Mouse (Mus musculus): ENCODE data around the gene Gna13. TPM values are rescaled to one million over a fixed set of nuclear protein-coding genes. Genes with fewer than 3 reads are reported as not detected.

Gene Gna13
- total RNA-seq, 2 experiments from 2014 or later: 45.7 to 48.7 TPM

GRCm38 (mm10) chr11:109347242-109347959, 15.2 kb upstream of the Gna13 start:
- peak; percentile 93 to 95 for DNase-seq

GRCm38 (mm10) chr11:109348408-109348807, 14.2 kb upstream of the Gna13 start:
- intact Hi-C loops (cut with DNase I): no loop called here
- no peak for DNase-seq

More at GRCm38 (mm10) chr11:109347242-109347959, 15.2 kb upstream of the Gna13 start:
- intact Hi-C loops (cut with DNase I): loop anchor here (2.0 kb wide), 1 partner anchor 13 kb away; no protein-coding TSS in a partner anchor

GRCm38 (mm10) chr11:109349652-109350316, 12.8 kb upstream of the Gna13 start:
- intact Hi-C loops (cut with DNase I): no loop called here
- DNase-seq: no peak

- no peak for DNase-seq
- intact Hi-C loops (cut with DNase I): no loop called here
Measured at GRCm38 (mm10) chr11:109350317-109350714, 12.3 kb upstream of the Gna13 start.

GRCm38 (mm10) chr11:109351489-109351888, 11.1 kb upstream of the Gna13 start:
- intact Hi-C loops (cut with DNase I): no loop called here
- no peak for DNase-seq

GRCm38 (mm10) chr11:109353391-109354235, 9.0 kb upstream of the Gna13 start:
- intact Hi-C loops (cut with DNase I): no loop called here
- DNase-seq: no peak

GRCm38 (mm10) chr11:109354236-109354613, 8.4 kb upstream of the Gna13 start:
- DNase-seq: no peak
- intact Hi-C loops (cut with DNase I): no loop called here

GRCm38 (mm10) chr11:109355771-109356388, 6.8 kb upstream of the Gna13 start:
- intact Hi-C loops (cut with DNase I): no loop called here
- peak; percentile 66 to 69 for DNase-seq

- intact Hi-C loops (cut with DNase I): no loop called here
- DNase-seq: peak; percentile 62 to 69
Measured at GRCm38 (mm10) chr11:109357171-109357570, 5.5 kb upstream of the Gna13 start.

- intact Hi-C loops (cut with DNase I): no loop called here
- peak in 1 of 2 experiments; percentile 42 for DNase-seq
Measured at GRCm38 (mm10) chr11:109358549-109358948, 4.1 kb upstream of the Gna13 start.

GRCm38 (mm10) chr11:109359043-109359752, 3.4 kb upstream of the Gna13 start:
- DNase-seq: no peak
- intact Hi-C loops (cut with DNase I): no loop called here

- intact Hi-C loops (cut with DNase I): loop anchor here (2.0 kb wide), 1 partner anchor 13 kb away; no protein-coding TSS in a partner anchor
- no peak for DNase-seq
Measured at GRCm38 (mm10) chr11:109360102-109360501, 2.5 kb upstream of the Gna13 start.

GRCm38 (mm10) chr11:109360581-109361040, 2.0 kb upstream of the Gna13 start:
- DNase-seq: peak in 1 of 2 experiments; percentile 58
- intact Hi-C loops (cut with DNase I): loop anchor here (2.0 kb wide), 1 partner anchor 14 kb away; no protein-coding TSS in a partner anchor

- intact Hi-C loops (cut with DNase I): loop anchor here (2.0 kb wide), 1 partner anchor 14 kb away; no protein-coding TSS in a partner anchor
- no peak for DNase-seq
Measured at GRCm38 (mm10) chr11:109361241-109361630, 1.4 kb upstream of the Gna13 start.

- intact Hi-C loops (cut with DNase I): loop anchor here (2.0 kb wide), 2 partner anchors 15 to 31 kb away; no protein-coding TSS in a partner anchor
- peak; percentile 65 to 68 for DNase-seq
Measured at GRCm38 (mm10) chr11:109361631-109362462, 784 bp upstream of the Gna13 start.

GRCm38 (mm10) chr11:109363191-109364133, 831 bp downstream of the Gna13 start:
- intact Hi-C loops (cut with DNase I): loop anchor here (2.0 kb wide), 1 partner anchor 33 kb away; no protein-coding TSS in a partner anchor
- peak; percentile 66 to 71 for DNase-seq

- no peak for DNase-seq
Measured at GRCm38 (mm10) chr11:109364337-109364736, 1.7 kb downstream of the Gna13 start.

GRCm38 (mm10) chr11:109364881-109365280, 2.2 kb downstream of the Gna13 start:
- intact Hi-C loops (cut with DNase I): no loop called here
- DNase-seq: no peak

More at GRCm38 (mm10) chr11:109364337-109364736, 1.7 kb downstream of the Gna13 start:
- intact Hi-C loops (cut with DNase I): no loop called here

Measured in heart, postnatal 10 days (tissue).